Mouse (Mus musculus) layer of hippocampus, postnatal 25 days (tissue): ENCODE results near the gene March6. TPM values are rescaled to one million over a fixed set of nuclear protein-coding genes. Genes with fewer than 3 reads are reported as not detected.

Source experiments
- DNase-seq, 2 experiments: peaks; one replicate each; pipeline ENCODE4 v3.0.0; 2022; ENCODE audit warnings: mixed read lengths in 2 of 2, low spot score in 1 of 2; ENCODE audit errors: extremely low spot score in 1 of 2
- total RNA-seq, 2 experiments: library from RNA; stranded (reverse); gene quantifications; 2 replicates each; pipeline ENCODE4 v1.2.3; 2021

The March6 gene
- 100 to 1,000 TPM; 186 to 189 TPM for total RNA-seq

DNA sequence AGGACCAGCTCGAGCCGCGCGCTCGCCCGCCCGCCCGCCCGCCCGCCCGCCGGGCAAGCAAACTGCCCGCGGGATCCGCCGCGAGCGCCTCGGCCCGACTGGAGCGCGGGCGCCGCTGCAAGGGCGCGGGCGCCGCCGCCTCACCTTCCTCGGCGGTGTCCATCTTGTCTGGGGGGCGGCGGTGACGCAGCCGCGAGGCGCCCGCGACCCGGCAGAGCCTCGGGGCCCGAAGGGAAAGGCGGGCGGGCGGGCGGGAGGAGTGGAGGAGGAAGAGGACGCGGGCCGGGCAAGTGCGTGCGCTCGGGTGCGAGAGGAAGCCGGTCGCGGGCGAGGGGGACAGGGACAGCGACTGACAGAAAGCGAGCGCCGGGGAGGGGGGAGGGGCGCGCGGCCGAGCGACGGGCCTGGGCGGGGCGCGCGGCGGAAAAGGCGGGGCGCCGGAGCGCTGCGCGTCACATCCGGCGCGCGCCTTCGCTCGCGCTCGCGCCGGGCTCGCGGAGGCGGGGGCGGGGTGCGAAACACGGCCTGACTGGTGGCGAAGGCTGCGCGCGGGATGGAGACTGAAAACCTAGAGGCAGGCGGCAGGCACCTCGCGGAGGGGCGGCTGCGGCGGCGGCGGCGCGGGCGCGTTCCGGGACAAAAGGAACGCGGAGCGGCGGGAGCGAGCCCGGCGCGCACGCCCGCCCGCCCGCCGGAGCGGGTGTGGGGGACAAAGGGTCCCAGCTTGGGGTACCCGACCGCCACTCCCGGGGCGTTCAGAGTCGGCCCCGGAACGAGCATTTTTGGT lies at the start of gene March6:
March6 (minus strand) TSS at position 395 of the 787 bp plus-strand sequence.
- DNase-seq, result peak; percentile 84 to 86

GRCm38 (mm10) chr15:31576076-31576475 lies 45.2 kb upstream of the March6 start:
- DNase-seq, result no peak

DNA sequence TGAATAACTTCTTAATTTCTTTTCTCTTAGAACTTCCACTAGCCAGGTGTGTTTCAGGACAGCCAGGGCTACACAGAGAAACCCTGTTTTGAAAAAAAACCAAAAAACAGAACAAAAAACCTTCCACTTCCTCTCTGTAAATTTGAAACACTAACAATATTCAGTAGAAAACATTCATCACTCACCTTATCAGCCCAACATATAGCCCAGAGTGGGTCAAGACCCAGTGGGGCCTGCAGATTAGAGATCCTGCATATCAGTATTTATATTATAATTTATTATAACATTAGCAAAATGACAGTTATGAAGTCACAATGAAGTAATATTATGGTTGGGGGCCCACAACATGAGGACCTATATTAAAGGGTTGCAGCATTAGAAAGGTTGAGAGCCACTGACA lies 42.8 kb upstream of the March6 start:
- DNase-seq, result no peak

DNA sequence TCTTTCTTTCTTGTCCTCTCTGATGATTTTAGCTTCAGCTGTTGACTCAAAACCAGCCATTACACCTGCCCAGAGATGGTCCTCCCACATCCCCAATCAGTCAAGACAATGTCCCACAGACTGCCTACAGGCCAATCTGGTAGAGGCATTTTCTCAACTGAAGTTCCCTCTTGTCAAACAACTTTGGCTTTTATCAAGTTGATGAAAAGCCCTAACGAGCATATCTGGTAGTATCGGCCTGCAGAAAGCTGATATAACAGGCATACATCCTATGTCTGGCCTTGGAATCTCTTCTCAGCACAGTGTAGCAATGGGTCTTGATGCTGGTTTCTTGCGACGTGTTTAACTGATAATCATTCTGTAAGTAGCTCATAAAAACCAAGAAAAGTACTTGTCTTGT lies 42.4 kb upstream of the March6 start:
- DNase-seq, result no peak

GRCm38 (mm10) chr15:31571906-31572722 lies 41.3 kb upstream of the March6 start:
- peak in 1 of 2 experiments; percentile 22 for DNase-seq

- no peak for DNase-seq
These were observed 40.1 kb upstream of the March6 start for GRCm38 (mm10) chr15:31570959-31571358.

- DNase-seq, result no peak
These were observed 38.6 kb upstream of the March6 start for GRCm38 (mm10) chr15:31569325-31570022.

- no peak for DNase-seq
These were observed 37.7 kb upstream of the March6 start for GRCm38 (mm10) chr15:31568581-31568996.

DNA sequence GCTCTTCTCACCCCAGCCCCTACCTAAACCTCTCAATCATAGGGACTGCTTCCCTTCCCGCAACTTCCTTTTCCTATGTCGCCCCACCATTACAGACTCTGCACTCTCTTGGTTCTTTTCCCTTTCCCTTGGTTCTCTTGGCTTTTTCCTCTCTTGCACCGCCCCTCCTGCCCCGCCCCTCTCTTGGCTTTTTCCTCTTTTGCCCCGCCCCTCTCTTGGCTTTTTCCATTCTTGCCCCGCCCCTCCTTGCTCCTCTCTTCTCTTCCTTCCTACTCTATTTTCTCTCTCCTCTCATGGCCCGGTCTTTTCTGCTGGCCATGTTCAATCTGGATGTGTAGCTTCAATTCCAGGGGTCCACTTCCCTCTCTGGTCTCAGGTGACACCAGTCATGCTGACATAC lies 36.6 kb upstream of the March6 start:
- DNase-seq, result no peak

- no peak for DNase-seq
These were observed 34.9 kb upstream of the March6 start for GRCm38 (mm10) chr15:31565786-31566185.

DNA sequence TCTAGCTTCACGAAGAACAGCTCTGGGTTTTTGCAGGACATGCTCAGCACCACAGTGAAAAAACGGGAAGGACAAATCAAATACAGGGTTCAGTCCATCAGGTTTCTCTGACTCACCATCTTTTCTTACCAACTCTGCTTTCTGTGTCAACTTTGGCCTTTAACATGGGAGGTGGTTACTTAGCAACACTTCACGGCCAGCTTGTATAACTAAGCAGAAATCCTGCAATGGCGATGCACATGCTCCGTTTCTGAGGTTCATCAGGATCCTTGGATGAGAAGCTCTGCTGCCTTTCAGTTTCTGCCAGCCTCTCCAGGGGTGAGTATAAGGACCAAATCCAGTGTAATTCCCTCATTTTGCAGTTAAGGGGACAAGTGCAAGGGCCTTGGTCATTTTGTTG lies 34.3 kb upstream of the March6 start, which contains the start of gene Cmbl:
Cmbl (plus strand) TSS at position 206 of the 400 bp plus-strand sequence.
- DNase-seq, result no peak

- no peak for DNase-seq
These were observed 33.0 kb upstream of the March6 start for GRCm38 (mm10) chr15:31563577-31564546.

- no peak for DNase-seq
These were observed 32.0 kb upstream of the March6 start for GRCm38 (mm10) chr15:31562847-31563246.

- DNase-seq, result no peak
These were observed 31.1 kb upstream of the March6 start for GRCm38 (mm10) chr15:31561976-31562375.

DNA sequence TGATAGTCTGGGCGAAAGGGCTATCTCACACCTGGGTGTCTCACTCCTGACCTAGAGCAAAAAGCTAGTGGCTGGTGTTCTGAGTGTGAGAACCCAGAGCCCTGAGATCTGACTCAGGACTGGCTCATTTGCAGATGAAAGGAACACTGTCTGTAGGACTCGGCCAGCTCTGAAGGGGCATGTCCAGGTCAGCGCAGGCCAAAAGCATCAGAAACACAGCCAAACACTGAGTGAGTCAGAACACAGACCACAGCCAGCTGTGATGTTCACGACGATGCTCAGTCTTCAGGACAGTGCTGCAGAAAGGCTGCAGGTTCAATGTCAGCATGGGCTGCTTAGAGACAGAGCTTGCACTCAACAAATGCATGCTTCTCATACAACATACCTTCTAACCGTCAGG lies 30.5 kb upstream of the March6 start:
- DNase-seq, result no peak

- DNase-seq, result no peak
These were observed 24.0 kb upstream of the March6 start for GRCm38 (mm10) chr15:31554855-31555254.

- DNase-seq, result no peak
These were observed 19.5 kb upstream of the March6 start for GRCm38 (mm10) chr15:31550381-31550780.

DNA sequence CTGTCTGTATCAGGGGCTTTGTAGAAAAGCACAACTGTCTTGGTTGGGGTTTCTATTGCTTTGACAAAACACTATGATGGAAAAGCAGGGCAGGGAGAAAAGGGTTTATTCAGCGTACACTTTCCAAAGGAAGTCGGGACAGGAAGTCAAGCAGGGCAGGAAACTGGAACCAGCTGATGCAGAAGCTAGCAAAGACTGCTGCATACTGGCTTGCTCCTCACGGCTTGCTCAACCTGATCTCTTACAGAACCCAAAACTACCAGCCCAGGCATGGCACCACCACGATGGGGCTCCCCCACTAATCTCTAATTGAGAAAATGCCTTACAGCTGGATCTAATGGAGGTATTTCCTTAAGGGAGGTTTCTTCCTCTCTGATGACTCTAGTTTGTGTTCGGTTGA lies 16.6 kb upstream of the March6 start:
- no peak for DNase-seq

- DNase-seq, result no peak
These were observed 15.4 kb upstream of the March6 start for GRCm38 (mm10) chr15:31546291-31546690.

DNA sequence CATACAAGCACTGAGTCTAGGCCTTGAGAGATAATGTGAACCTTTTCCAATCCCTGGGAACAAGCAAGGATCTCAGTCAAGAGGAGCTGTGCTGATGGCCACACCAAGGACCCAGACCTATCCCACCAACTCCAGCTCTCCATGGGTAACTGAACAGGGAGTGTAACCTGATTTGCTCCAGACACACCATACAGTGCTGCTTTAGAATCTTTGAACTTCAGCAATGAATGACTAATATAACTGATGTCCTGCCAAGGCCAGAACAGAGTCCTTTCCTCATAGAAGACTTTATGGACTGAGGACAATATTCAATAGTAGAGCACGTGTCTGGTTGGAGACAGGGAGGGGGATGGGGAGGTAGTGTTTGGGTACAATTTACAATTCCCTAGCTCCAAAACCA lies 14.2 kb upstream of the March6 start:
- no peak for DNase-seq
